Mouse (Mus musculus): ENCODE measurements around the gene Grm1. TPM values are rescaled to one million over a fixed set of nuclear protein-coding genes. Genes with fewer than 3 reads are reported as not detected.

Grm1 gene
- total RNA-seq, 2 experiments from 2014 or later, result 6.2 to 7.3 TPM

DNA sequence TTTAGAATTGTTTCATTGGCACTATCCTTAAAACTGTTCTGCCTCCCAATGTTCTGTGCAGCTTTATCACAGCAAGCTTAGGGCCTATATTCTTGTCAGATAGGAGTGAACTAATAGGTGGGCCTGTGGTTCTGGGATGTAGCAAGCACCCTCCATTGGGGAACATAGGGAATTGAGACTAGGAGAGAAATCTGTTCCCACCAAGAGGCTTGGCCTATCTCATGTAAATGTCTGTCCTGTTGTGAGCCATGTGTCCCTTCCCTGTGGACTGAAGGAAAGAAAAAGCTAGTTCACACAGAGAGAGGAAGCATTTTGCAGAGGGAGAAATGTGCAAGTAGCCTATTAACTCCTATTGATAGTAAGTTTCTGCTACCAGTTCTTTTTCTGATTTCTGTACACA is 246.8 kb downstream of the Grm1 start:
- DNase-seq, result no peak
- intact Hi-C loops (cut with DNase I), result no loop called here

DNA sequence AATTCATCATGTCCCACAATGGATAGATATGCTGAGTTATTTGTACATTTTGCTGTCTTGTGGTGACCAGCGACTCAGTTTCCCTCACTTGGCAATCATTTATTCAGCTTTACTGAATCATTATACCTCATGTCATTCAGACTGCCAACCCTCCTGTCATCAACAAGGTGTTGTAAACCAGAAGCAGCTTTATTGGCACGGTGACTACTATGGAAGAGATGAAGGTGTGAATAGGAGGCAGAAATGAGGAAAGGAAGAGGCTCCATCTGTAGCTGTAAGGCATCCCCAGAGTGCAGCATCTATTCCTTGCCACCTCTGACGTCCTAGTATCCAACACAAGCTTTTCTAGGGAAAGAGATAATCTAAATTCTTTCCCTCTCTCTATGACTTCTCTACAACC is 247.3 kb downstream of the Grm1 start:
- intact Hi-C loops (cut with DNase I), result no loop called here
- no peak for DNase-seq

DNA sequence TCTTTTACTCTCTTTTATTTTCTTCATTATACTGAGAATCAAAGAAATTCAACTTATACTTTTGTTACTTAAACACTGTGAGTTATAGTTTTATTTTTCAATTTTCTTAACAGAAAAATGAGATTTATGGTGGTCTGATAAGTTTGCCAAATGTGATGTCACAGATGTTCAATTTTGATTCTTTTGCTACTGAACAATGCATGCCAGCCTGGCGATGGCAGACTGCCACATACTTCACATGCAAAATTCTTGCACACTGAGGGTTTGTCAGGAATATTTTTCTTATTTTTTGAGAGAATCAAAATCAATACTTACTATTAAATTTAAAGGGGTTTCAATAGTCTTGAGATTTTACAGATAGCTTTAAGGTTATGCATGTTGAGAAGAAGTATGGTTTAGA is 251.0 kb downstream of the Grm1 start:
- no peak for DNase-seq
- intact Hi-C loops (cut with DNase I), result no loop called here

DNA sequence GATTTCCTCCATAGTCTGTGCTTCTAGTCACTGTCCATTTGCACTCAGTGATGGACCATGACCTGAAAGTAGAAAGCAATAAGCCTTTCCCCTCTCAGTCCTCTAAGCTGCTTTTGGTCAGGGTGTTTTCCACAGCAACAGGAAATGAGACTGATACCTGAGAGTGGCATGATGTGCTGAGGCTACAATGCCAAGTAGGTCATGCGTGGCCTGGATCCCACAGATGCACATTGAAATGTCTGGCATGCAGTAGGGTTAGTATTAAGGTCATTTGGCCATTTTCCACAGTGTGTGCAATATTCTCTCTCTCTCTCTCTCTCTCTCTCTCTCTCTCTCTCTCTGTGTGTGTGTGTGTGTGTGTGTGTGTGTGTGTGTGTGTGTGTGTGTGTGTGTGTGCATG is 254.8 kb downstream of the Grm1 start:
- intact Hi-C loops (cut with DNase I), result no loop called here
- no peak for DNase-seq

DNA sequence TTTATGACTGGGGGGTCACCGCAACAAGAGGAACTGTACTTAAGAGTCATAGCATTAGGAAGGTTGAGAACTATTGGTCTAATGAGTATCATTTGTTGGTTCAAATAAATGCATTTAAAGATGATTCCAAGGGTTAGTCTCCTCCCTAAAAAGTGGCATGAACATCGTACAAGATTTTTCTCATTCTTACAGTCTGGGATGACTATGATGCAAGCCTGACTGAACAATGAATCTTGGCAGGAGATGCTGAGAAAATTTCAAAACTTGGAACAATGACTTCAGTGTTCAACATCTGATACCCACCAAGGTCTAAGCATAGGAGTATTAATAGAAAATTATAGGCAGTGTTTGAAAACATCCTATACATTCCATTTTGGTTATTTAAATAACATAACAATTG is 264.1 kb downstream of the Grm1 start:
- intact Hi-C loops (cut with DNase I), result no loop called here
- DNase-seq, result no peak

DNA sequence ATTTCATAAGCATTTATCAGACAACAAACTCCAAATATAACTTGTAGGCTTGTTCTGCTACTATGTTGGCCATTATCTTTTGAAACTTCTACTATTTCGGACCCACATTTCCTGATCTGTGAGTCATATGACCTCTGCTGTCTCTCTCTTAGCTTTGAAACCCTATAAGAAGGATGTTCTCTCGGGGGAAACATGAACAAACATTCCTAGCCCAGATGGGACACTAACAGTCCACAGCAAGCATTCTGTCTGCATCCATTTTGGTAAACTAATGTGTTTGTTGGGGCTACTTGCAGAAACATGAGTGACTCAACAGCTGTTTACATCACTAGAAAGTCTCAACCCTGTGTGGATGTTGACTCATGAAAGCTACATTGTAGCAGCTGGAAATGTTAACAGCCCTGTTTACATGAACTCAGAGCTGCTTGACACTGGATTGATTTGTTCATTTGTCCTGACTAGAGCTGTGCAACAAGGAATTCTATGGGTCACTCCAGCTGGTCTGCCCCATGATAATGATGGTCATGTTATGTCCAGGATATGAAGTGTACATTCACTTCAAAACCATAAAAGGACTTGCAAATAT is 267.4 kb downstream of the Grm1 start:
- intact Hi-C loops (cut with DNase I), result no loop called here
- DNase-seq, result no peak

DNA sequence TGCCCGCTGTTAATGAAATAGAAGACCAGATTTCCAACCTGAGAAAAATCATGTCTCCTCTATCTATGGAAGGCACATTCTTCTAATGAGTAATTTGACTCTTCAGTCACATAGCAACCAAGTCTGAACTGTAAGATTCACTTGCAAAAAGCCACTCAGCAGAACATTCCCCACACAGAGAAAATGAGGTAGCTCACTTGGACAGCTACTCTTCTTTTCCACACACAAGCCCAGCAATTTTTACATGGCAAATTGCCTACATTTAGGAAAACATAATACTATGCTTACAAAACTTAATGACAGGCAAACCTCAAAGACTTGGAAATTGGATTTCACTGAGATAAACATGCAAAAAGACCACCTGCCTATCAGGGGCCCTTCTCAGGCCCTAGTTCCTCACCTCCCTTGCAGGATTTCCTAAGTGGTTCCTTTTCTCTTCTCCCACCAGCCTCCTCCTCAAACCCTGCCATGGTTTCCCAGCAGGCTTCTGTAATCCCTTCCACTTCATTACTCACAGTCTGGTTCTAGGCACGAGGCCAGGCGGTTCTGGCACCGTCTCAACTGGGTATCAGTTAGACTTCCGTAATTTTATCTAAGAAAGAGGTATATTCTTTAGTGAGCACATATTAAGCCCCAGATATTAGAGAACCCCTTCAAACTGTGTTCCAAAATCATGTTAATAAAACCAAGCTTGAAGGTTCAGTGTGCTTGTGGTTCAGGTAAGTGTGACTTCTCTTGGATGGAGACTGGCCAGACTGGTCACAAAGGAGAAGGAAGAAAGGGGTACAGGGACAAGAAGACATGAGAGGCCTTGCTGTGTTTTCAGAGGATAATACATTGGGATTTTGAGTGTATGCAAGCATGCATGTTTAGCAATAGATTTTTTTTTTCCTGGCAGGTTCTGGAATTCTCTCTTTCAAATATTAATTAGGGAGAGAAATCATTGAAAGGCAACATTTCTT is 269.1 kb downstream of the Grm1 start:
- intact Hi-C loops (cut with DNase I), result no loop called here
- peak in 1 of 2 experiments; percentile 10 for DNase-seq

DNA sequence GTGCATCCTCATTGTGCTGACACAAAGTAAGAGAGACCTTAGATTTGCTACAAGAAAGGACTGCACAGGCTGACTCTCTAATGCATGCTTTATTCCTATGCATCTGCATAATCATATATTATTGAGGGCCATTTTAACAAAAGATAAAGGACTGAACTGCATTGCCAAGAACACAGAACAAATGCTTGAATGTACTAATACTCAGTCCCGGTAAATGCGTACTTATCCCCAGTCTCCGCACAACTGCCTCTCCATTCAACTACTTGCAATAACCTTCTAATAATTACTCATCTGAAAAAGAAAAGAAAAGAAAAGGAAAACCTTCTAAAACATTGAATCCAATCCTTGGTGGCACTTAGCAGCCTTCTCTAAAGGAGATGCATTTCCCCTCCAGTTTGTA is 272.4 kb downstream of the Grm1 start:
- intact Hi-C loops (cut with DNase I), result no loop called here
- no peak for DNase-seq

DNA sequence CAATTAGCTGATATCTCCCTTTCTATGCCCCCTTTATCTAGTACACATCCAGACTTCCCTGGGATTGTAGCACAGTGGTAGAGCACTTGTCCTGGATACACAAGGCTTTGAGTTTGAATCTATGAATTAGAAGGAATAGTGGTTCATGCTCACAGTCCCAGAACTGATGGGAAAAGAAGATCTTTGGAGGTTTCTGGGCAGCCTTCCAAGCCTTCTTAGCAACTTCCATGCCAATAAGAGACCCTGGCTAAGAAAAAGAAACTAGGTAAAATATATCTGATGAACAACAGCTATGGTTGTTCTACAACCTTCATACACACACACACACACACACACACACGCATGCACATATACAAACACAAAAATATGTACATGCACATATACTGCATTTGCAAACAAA is 286.8 kb downstream of the Grm1 start:
- no peak for DNase-seq
- intact Hi-C loops (cut with DNase I), result no loop called here

DNA sequence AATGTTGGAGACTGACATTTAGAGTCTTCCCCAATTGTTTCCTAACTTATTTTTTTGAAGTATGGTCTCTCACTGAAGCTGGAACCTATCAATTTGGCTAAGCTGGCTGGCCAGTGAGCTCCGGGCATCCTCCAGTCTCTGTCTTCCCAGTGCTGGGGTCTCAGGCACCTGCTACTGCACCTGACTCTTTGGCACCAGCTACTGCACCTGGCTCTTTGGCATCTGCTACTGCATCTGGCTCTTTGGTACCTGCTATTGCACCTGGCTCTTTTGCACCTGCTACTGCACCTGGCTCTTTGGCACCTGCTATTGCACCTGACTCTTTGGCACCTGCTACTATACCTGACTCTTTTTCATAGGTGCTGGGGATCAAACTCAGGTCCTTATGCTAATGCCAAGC is 291.7 kb downstream of the Grm1 start:
- intact Hi-C loops (cut with DNase I), result no loop called here
- no peak for DNase-seq

DNA sequence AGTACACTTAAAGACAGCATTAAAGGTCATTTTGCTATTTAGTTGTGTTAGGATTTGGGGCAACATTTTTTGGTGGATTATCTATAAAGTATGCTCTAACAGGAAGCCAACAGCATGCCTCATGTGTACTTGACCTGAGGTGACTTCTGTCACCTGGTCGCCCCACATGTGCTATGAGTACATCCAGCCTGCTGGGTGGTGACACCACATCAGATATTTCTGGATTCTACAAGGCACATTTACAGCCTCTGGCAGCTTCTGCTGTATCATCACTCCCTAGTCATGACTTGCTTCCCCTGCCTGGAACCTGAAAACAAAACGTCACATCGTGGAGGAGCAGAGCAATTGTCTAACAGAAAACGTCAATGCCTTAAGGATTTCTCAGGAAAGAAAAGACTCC is 292.2 kb downstream of the Grm1 start:
- DNase-seq, result no peak
- intact Hi-C loops (cut with DNase I), result no loop called here

DNA sequence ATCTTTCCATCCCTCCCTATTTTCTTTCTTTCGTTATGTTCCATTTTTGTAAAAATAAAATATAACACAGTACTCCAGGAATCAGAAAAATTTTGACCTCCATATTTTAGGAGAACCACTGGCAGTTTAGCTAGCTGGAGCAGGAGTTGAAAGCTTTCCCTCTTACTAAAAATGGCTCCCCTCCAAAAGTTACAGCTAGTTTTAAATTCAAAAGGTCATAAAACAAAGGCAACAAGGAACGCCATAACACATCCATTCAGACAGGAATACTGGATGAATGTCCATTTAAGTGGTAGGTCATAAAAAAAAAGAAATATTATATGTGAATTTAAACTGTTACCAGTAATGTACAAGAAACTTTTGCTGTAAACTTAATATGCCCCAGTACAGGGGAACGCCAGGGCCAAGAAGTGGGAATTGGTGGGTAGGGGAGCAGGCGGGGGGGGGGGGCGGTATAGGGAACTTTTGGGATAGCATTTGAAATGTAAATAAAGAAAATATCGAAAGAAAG is 294.2 kb downstream of the Grm1 start:
- intact Hi-C loops (cut with DNase I), result no loop called here
- no peak for DNase-seq

DNA sequence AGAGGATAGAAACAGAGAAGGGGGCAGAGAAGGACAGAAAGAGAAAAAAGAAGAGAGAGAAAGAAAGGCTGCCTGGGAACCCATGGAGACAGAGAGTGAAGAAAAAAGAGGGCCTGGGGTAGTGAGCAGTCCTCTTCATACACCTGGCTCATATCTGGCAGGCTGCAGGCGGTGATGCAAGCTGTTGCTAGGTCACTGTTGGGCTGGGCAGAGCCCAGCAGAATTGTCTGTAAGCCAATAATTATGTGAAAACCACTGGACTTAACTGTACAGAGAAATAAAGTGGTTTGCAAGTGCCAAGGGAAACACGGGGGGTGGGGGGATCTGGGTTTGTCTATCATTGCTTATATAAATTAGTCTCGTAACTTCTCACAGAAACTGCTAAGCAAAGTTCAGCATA is 297.0 kb downstream of the Grm1 start:
- intact Hi-C loops (cut with DNase I), result no loop called here

DNA sequence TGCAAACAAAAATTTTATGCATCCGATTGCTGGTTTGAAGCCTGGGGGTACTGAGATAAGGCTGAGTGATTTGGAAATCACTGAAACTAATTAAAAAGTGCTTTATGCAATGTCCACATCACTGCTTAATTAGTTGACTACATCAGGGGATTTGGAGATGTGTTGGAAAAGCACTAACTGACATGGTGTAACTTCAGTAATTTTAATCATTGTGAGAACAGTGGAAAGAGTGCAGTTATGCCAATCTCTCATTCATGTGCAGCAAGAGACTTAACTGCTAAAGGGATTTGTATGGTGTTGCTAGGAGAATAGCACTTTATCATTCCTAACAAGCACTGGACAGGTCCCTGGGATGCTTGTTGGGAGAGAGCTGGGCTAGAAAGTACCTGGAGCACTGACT is 307.3 kb downstream of the Grm1 start:
- intact Hi-C loops (cut with DNase I), result no loop called here

More for the DNA sequence above, 297.0 kb downstream of the Grm1 start:
- no peak for DNase-seq

DNA sequence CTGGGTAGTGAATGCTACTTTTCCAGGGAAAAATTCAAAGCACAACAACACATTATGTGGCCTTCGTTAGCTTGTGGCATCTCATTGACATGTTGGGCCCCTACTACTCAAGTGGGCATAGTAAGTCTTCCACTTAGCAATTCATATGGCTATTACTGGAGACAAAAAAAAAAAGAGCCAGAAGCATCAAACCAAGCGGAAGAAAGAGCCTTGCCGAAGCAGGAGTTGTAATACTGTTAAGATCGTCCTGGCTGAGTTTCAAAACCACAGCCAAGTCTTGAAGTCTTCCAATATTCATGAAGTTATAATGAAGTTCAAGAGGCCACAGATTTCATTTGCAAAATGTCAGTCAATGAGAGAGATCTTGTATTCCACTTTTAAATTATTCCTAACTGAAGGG is 319.1 kb downstream of the Grm1 start:
- DNase-seq, result no peak
- intact Hi-C loops (cut with DNase I), result no loop called here

More for the DNA sequence above, 307.3 kb downstream of the Grm1 start:
- no peak for DNase-seq

DNA sequence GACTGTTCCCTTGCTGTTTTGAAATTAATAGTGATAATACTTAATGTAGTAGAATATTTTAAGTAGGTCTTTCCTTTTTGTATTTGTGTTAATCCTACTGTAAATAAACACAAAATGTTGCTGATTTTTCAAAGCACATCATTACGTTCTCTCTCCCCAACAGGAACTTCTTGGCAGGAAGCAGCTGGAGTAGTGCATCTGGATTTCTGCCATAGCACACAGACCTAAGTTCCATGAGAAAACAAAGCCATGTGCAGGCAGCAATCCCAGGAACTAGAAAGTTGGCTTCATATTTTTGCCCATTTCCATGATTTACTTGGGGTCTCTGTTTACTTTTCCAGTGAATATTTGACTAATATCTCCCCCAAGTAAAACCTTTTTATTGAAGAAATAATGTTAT is 320.9 kb downstream of the Grm1 start:
- intact Hi-C loops (cut with DNase I), result no loop called here
- peak; percentile 2 to 6 for DNase-seq

DNA sequence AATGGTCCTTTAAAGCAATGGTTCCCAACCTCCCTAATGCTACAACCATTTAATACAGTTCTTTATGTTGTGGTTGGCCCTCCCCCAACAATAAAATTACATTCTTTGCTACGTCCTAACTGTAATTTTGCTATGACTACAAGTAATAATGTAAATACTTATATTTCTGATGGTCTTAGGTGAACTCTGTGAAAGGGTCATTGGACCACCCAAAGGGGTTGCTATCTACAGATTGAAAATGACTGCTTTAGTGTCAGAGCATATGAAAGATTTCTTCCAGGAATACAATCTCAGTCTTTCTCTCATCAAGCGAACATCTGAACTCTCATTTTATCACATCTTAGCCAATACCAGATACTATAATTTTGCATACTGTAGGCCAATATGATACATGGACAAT is 321.4 kb downstream of the Grm1 start:
- intact Hi-C loops (cut with DNase I), result no loop called here
- no peak for DNase-seq

DNA sequence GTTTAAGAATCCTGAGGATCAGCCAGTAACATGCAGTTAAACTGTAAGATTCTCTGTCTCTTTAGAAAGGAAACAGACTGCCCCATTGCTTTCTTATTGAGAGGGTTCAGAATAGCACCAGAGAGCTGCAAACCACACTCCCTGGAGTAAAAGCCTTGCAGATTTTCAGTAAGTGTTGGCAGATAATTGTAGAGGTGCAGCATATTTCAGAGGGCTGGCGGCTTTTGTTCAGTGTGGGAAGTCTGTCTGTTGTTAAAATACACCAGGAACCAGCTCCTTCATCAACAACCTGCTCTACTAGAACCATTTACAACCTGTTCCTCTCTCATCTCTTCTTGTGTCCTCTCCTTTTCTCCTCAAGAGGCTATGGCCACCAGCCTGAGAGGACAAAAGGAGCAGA is 331.1 kb downstream of the Grm1 start:
- no peak for DNase-seq
- intact Hi-C loops (cut with DNase I), result no loop called here

DNA sequence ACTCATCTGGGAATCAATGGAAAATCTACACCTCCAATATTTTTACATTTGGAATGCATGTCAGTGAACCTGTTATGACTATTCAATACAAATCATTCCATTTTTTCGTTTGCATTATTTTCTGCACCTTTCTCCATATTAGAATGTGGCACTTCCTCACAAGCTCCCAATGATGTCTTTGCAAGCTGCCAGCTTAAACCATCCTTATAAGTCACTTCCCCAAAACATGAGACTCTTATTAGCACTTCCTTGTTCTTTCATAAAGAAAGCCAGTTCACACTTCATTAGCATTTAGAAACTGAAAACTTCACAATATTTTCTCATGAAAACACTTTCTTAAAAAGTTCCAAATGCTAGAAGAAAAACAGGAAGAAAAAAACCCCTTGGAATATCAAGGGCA is 338.1 kb downstream of the Grm1 start:
- intact Hi-C loops (cut with DNase I), result no loop called here
- no peak for DNase-seq

DNA sequence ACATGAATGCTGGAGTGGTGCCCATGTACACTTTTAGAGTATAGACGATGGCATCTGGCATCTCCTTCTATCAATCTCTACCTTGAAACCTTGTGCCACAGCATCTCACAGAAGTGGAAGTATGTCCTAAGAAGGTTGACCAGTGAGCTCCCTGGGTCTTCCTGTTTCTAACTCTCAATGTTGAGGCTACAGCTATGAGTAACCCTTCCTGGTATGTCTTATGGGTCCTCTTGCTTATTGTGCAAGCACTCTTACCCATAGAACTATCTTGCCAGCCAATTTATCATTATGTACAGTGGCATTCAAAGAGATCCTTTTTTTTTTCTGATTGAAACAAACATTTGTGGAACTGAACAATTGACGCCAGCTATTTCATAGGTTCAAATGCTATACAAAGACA is 340.0 kb downstream of the Grm1 start:
- intact Hi-C loops (cut with DNase I), result no loop called here
- DNase-seq, result no peak

DNA sequence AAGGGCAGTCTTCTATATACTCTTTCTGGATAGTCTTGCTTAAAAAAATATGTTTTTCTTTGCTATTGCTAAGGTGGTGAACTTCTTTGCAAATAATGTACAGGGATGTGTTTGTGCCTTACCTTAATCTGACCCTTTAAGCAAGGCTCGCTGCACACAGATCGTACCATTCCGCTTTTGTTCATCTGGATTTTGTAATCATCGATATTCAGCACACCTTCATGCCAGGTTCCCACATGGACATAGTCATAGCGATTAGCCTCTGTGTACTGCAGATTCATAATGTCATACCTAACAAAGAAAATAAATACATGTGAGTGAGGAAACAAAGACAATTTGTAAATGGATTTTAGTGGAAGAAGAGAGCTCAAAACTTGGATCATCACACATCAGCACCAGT is 340.8 kb downstream of the Grm1 start:
- intact Hi-C loops (cut with DNase I), result no loop called here
- no peak for DNase-seq

DNA sequence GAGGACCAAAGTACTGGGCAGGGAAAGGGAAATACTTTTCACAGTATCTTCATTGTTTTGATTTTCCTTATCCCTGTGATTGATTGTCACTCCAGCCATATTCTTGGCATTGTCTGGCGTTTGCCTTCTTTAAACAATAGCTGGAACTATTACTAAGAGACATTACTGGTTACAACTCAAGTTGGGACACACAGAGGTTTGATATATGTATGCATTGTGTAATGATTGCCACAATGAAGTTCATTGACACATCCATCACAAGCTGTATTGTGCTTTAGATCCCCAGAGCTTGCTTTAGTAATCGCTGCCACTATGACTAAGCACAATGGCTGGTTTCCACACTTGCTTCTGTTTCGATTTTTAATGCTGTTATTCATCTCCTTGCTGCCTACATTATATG is 341.4 kb downstream of the Grm1 start:
- intact Hi-C loops (cut with DNase I), result no loop called here
- no peak for DNase-seq
